Mouse (Mus musculus) forelimb bud, embryonic 11.5 days (tissue): ENCODE measurements at regions not wholly inside any gene's neighbourhood (a gene's known extent, or its start where the extent isn't known, plus 50 kb on each side); places are given as distances from the start of the nearest gene placed in this dataset.
"Not testable (repeated sequence)": the region's sequence is repeated elsewhere in the genome, so short reads cannot be mapped to it uniquely, and the experiment has no call there.

Source experiments
- DNase-seq: peaks from one replicate; pipeline ENCODE4 v3.0.0-alpha.2; 2012; ENCODE audit warnings: low read depth, low spot score

DNA sequence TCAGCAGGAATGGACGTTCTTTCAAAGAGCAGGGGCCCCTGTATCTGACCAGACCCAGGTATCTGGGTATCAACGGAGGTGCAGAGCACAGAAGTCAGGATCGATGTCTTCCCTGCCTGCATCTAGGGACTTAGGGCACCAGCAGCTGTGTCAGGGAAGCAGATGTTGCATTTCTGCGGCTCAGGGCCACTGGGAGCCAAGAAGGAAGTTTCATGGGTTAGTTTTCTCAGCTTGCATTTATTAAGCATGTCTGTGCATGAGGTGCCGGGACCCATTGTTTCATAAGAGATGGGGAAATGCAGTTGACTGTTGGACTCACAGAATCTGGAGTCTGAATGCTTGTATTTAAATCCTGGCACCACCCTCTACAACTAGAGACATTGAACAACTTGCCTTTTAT, 71.3 kb upstream of the Spon1 start:
- no peak for DNase-seq

DNA sequence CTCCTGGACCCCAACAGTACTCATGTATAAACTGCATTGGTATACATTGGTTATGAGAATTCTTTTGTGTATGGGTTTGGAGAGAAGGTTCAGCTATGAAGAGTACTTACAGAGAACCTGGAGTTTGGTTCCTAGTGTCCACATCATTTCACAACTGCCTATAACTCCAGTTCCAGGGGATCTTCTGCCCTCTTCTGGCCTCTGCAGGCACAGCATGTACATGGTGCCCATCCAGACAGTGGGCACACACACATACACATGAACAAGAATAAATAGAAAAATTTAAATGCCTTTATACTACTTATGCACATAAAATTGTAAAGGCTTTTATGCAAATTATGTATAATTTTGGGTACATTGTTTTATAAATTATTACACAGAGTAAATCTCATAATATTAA, 59.9 kb upstream of the Spon1 start:
- no peak for DNase-seq

DNA sequence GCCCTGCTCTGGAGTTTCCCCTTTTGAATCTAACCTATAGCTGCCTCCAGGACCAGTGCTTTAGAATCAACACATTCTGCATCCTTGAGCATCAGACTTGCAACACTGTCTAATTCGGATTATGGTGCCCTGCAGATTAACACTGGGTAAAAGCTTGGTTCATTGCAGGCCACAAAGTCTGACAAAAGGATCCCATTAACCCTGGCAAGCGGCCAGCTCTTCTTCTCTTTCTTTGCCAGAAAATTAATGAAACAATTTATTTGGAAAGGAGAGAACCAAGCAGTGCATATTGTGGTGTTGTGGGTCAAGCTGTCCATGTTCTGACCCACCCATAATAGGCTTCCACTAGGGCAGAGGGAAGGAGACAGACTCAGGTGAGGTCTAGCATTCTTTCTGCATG, 58.2 kb upstream of the Spon1 start:
- DNase-seq: no peak

DNA sequence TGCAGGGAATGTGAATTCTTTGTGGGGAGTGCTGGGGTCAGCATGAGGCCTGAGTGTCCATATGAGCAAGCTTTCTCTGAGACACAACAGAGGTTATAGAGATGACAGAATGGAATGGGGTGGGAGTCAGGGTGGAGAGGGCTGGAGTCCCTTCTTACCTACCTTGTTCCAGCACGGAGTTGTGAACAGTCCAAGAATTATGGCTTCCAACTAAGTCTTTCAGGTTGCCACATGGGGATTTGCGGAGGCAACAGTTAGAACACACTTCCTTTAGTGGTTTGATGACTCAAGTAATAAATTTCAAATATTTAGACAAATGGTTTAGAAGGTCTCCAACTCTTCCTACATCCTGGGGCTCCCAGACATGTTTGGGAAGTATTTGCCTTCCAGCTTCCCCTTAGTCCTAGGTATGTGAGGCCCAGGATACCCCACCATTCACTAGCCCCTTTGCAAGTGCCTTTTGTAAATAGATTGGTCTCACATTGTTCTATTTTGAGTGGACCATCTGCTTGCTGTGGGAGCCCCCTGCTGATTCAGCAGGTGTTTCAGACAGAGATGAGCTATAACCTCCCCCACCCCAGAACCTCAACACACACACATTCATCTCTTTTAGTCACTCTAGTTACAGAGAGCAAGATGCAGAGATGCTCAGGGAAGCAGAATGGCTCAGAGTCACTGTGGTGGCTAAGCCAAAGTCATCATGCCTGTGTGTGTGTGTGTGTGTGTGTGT, 55.1 kb upstream of the Spon1 start:
- DNase-seq: no peak

DNA sequence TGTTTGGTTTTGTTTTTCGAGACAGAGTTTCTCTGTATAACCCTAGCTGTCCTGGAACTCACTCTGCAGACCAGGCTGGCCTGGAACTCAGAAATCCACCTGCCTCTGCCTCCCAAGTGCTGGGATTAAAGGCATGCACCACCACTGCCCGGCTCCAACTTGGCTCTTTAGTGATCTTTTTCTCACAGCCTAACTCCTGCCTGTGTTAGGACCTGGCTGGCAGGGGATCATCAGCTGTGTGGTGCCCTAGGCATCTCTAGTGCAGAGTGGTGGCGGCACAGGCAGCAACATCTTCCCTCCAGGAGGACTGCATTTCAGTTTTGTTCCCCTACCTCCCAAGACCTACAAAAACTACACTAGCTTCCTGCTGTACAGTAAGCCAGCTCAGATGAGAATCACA, 54.4 kb upstream of the Spon1 start:
- DNase-seq: not testable (repeated sequence)
